Mouse (Mus musculus) limb, embryonic 10.5 days (tissue): ENCODE results near the gene Kdm1b. TPM values are rescaled to one million over a fixed set of nuclear protein-coding genes. Genes with fewer than 3 reads are reported as not detected.

Source experiments
- DNase-seq: peaks from one replicate; pipeline ENCODE4 v3.0.0-alpha.2; 2017; ENCODE audit warnings: low spot score
- H3K27ac ChIP-seq: fragments of 300-500 bp; sonication (generic); 2 replicates; pipeline ENCODE4 v1.5.1; 2016; ENCODE audit warnings: mild to moderate bottlenecking
- H3K27me3 ChIP-seq: fragments of 300-500 bp; sonication (generic); 2 replicates; pipeline ENCODE4 v1.6.1; 2016; ENCODE audit warnings: low read depth, mild to moderate bottlenecking; ENCODE audit not compliant: poor library complexity, severe bottlenecking
- H3K36me3 ChIP-seq: fragments of 300-500 bp; sonication (generic); 2 replicates; pipeline ENCODE4 v1.6.1; 2016; ENCODE audit warnings: mild to moderate bottlenecking, moderate library complexity
- H3K4me1 ChIP-seq: fragments of 300-500 bp; sonication (generic); 2 replicates; pipeline ENCODE4 v1.6.1; 2016
- H3K4me3 ChIP-seq: fragments of 300-500 bp; sonication (generic); 2 replicates; pipeline ENCODE4 v1.5.1; 2016; ENCODE audit warnings: mild to moderate bottlenecking, moderate library complexity
- H3K9me3 ChIP-seq: fragments of 300-500 bp; sonication (generic); replicated peaks from 2 replicates; pipeline ENCODE4 v1.6.1; 2016; ENCODE audit warnings: mild to moderate bottlenecking
- WGBS: fragments of 180-500 bp; shearing (Covaris S2); methylation state at CpG from one replicate; pipeline ENCODE4 v1.1.7; 2016; 5-methylcytosine and 5-hydroxymethylcytosine counted together
- polyA plus RNA-seq: library from polyadenylated mRNA; unstranded; fragments of >200 nt; fragmentation: Nextera tagmentation; extraction: Ambion mirVana; gene quantifications from 2 replicates; pipeline ENCODE4 v1.2.1, GENCODE M21; 2016

Kdm1b gene
- polyA plus RNA-seq, 1 experiment from 2014 or later, result 11.2 TPM

GRCm38 (mm10) chr13:47066516-47066915 lies 23.2 kb downstream of the Kdm1b start:
- Histone ChIP-seq H3K9me3 (no peaks in the 10 kb centered on the region), H3K27me3 (no peaks in the 10 kb centered on the region), H3K4me1 (peaks cover 4% of the 10 kb centered on the region; the same call in 1 of the 2 replicates), H3K36me3 (peaks cover 34% of the 10 kb centered on the region), H3K27ac (no peak overlapping the region), H3K4me3 (no peak overlapping the region)
- no peak for DNase-seq
- WGBS, result 90% methylated on average over 10 of the region's 10 CpGs

- no peaks in the 10 kb centered on the region for H3K9me3 ChIP-seq
- no peaks in the 10 kb centered on the region for H3K27me3 ChIP-seq
- 91% methylated on average over 6 of the region's 6 CpGs for WGBS
- peaks cover 37% of the 10 kb centered on the region for H3K36me3 ChIP-seq
- no peak for DNase-seq
- no peak overlapping the region for H3K4me3 ChIP-seq
- peaks cover 4% of the 10 kb centered on the region; the same call in 1 of the 2 replicates for H3K4me1 ChIP-seq
- no peak overlapping the region for H3K27ac ChIP-seq
These were observed 23.7 kb downstream of the Kdm1b start for GRCm38 (mm10) chr13:47067001-47067400.

- 87% methylated on average over 15 of the region's 15 CpGs for WGBS
- Histone ChIP-seq H3K27me3 (no peaks in the 10 kb centered on the region), H3K27ac (no peak overlapping the region), H3K4me1 (peaks cover 4% of the 10 kb centered on the region; the same call in 1 of the 2 replicates), H3K36me3 (peaks cover 29% of the 10 kb centered on the region), H3K9me3 (no peaks in the 10 kb centered on the region), H3K4me3 (no peak overlapping the region)
- no peak for DNase-seq
These were observed 27.2 kb downstream of the Kdm1b start for GRCm38 (mm10) chr13:47070329-47071080.

DNA sequence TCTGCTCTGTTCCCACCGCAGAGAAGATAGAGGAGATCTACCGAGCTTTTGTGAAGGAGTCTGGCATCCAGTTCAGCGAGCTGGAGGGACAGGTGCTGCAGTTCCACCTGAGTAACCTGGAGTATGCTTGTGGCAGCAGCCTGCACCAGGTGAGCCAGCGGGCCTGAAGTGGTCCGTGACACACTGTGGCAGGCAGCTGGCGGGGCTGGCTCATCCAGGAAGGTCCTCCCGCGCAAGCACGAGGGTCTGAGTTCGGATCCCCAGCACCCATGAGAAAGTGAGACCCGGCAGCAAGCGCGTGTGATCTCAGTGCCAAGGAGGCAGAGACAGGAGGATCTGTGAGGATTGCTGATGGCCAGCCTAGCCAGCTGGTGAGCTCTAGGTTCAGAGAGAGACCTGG lies 28.6 kb downstream of the Kdm1b start:
- Histone ChIP-seq H3K4me3 (no peak overlapping the region), H3K27ac (no peak overlapping the region), H3K9me3 (no peaks in the 10 kb centered on the region), H3K4me1 (peaks cover 4% of the 10 kb centered on the region; the same call in 1 of the 2 replicates), H3K27me3 (no peaks in the 10 kb centered on the region), H3K36me3 (peaks cover 24% of the 10 kb centered on the region)
- no peak for DNase-seq
- 96% methylated on average over 13 of the region's 13 CpGs for WGBS

DNA sequence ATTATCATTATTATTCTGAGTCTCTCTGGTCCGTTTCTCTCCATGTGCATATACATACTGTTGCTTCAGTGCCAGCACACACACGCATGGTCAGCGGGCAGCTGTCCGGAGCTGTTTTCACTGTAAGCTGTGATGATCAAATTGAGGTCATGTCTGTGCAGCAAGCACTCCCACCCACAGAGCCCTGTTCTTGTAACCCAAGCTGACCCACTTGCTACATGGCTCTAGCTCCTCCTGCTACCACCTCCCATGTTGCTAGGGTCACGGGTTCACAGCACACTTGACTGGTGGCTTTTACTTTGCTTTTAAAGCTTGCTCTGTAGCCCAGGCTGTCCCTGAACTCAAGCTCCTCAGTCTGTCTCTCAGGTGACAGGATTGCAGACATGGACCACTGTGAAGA lies 29.2 kb downstream of the Kdm1b start:
- WGBS, result 90% methylated on average over 5 of the region's 5 CpGs
- peaks cover 4% of the 10 kb centered on the region; the same call in 1 of the 2 replicates for H3K4me1 ChIP-seq
- no peaks in the 10 kb centered on the region for H3K9me3 ChIP-seq
- no peak for DNase-seq
- H3K36me3 ChIP-seq, result peaks cover 17% of the 10 kb centered on the region
- H3K4me3 ChIP-seq, result no peak overlapping the region
- no peak overlapping the region for H3K27ac ChIP-seq
- no peaks in the 10 kb centered on the region for H3K27me3 ChIP-seq

GRCm38 (mm10) chr13:47076156-47076555 lies 32.9 kb downstream of the Kdm1b start:
- DNase-seq, result no peak
- H3K9me3 ChIP-seq, result no peaks in the 10 kb centered on the region
- H3K4me1 ChIP-seq, result no peaks in the 10 kb centered on the region
- no peak overlapping the region for H3K27ac ChIP-seq
- no peak overlapping the region for H3K4me3 ChIP-seq
- 81% methylated on average over 5 of the region's 5 CpGs for WGBS
- peaks cover 42% of the 10 kb centered on the region for H3K36me3 ChIP-seq
- no peaks in the 10 kb centered on the region for H3K27me3 ChIP-seq

DNA sequence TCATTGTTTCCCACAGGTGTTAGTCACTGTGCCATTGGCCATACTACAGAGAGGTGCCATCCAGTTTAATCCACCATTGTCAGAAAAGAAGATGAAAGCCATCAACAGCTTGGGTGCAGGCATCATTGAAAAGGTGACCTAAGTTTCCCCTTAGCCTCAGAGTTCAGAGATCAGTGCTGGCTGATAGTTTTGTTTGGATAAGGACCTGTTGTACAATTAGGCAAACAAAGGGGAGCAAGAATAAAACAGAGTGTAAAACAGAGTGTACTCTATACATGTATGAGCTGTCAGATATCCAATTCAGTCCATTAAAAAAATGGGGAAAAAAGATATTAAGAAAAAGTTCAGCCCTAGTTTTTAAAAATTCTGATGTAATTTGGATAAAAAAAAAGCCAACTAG lies 34.1 kb downstream of the Kdm1b start:
- peaks cover 48% of the 10 kb centered on the region for H3K36me3 ChIP-seq
- no peak overlapping the region for H3K4me3 ChIP-seq
- DNase-seq, result no peak
- H3K27ac ChIP-seq, result no peak overlapping the region
- H3K9me3 ChIP-seq, result no peaks in the 10 kb centered on the region
- H3K4me1 ChIP-seq, result no peaks in the 10 kb centered on the region
- H3K27me3 ChIP-seq, result no peaks in the 10 kb centered on the region

DNA sequence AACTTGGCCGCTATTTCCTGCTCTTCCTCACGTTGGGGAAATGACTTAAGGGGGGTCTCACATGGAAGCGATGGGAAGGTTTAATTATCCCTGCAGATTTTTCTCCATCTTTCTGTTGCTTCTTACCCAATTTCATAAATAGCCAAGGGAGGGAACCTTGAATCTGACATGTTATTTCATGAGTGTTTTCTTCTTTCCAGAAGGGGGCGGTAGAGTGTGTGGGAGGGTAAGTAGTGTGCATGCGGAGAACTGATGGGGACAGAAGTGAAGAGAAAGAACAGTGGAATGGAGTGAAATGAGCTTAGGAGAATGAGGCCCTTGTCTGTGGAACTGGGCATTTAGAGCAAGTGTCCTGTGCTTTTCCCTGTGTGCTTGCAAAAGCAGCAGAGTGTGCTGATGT lies 35.5 kb downstream of the Kdm1b start:
- peaks cover 60% of the 10 kb centered on the region for H3K36me3 ChIP-seq
- no peak for DNase-seq

GRCm38 (mm10) chr13:47080905-47081505 lies 37.7 kb downstream of the Kdm1b start:
- Histone ChIP-seq H3K27me3 (no peaks in the 10 kb centered on the region), H3K9me3 (no peaks in the 10 kb centered on the region), H3K36me3 (peaks cover 72% of the 10 kb centered on the region), H3K27ac (no peak overlapping the region), H3K4me3 (no peak overlapping the region), H3K4me1 (no peaks in the 10 kb centered on the region)
- 85% methylated on average over 4 of the region's 4 CpGs for WGBS
- DNase-seq, result no peak

More for the DNA sequence above, 35.5 kb downstream of the Kdm1b start:
- no peaks in the 10 kb centered on the region for H3K9me3 ChIP-seq
- no peaks in the 10 kb centered on the region for H3K27me3 ChIP-seq
- H3K27ac ChIP-seq, result no peak overlapping the region
- H3K4me1 ChIP-seq, result no peaks in the 10 kb centered on the region
- no peak overlapping the region for H3K4me3 ChIP-seq
- WGBS, result 77% methylated on average over 5 of the region's 5 CpGs

- Histone ChIP-seq H3K27ac (no peak overlapping the region), H3K4me1 (no peaks in the 10 kb centered on the region), H3K27me3 (no peaks in the 10 kb centered on the region), H3K4me3 (no peak overlapping the region), H3K9me3 (no peaks in the 10 kb centered on the region), H3K36me3 (peaks cover 97% of the 10 kb centered on the region)
- no peak for DNase-seq
- 98% methylated on average over 1 of the region's 1 CpGs for WGBS
These were observed 45.1 kb downstream of the Kdm1b start for GRCm38 (mm10) chr13:47088433-47088832.

DNA sequence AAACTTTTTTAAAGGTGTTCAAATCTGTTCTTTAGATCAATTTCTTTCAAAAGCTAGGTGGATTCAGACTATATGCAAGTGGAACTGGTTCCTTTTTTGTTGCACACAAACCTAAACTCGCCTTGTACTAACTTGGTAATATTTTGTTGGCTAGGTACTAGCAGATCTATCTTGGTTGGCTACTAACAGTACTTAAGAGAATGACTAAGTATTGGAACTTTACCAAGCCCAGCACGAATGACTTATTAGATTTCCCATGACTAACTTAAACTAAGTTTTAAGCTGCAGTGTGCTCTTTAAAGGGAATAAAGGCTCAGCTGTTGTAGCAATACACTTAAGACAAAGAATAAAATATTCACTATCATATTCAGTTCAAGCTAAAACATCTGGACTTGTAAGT lies 46.0 kb downstream of the Kdm1b start:
- no peak for DNase-seq
- Histone ChIP-seq H3K4me3 (no peak overlapping the region), H3K4me1 (no peaks in the 10 kb centered on the region), H3K27ac (no peak overlapping the region), H3K9me3 (no peaks in the 10 kb centered on the region), H3K27me3 (no peaks in the 10 kb centered on the region), H3K36me3 (peaks cover 97% of the 10 kb centered on the region)
- WGBS, result 89% methylated on average over 2 of the region's 2 CpGs

- H3K4me3 ChIP-seq, result no peak overlapping the region
- H3K9me3 ChIP-seq, result no peaks in the 10 kb centered on the region
- no peak overlapping the region for H3K27ac ChIP-seq
- WGBS, result 95% methylated on average over 2 of the region's 2 CpGs
- peaks cover 100% of the 10 kb centered on the region for H3K36me3 ChIP-seq
- no peaks in the 10 kb centered on the region for H3K4me1 ChIP-seq
- DNase-seq, result no peak
- no peaks in the 10 kb centered on the region for H3K27me3 ChIP-seq
These were observed 50.5 kb downstream of the Kdm1b start for GRCm38 (mm10) chr13:47093791-47094190.

GRCm38 (mm10) chr13:47096591-47096990 lies 53.3 kb downstream of the Kdm1b start:
- Histone ChIP-seq H3K4me1 (no peaks in the 10 kb centered on the region), H3K27ac (no peak overlapping the region), H3K4me3 (no peak overlapping the region), H3K36me3 (peaks cover 100% of the 10 kb centered on the region), H3K9me3 (no peaks in the 10 kb centered on the region), H3K27me3 (no peaks in the 10 kb centered on the region)
- WGBS, result 89% methylated on average over 2 of the region's 2 CpGs
- DNase-seq, result no peak
